ENCODE assay signal across 9 mouse cellular contexts in genomic region chr15:86053890-86054536, GRCm38 (mm10). TPM values are rescaled to one million over a fixed set of nuclear protein-coding genes. Genes with fewer than 3 reads are reported as not detected.
DNase-seq lines count a peak whose midpoint lies in the region; ATAC-seq and TF ChIP-seq lines count a peak whose summit lies in the region.
"Had no signal": no experiment of that assay in that cellular context is flagged by ENCODE, and none has a peak within 500 bp of the region (broad histone marks: within the 10 kb centered on the region; RNA-seq: fewer than 3 reads in every experiment).

No protein-coding gene starts in this region.

- no peak for TF ChIP-seq POLR2A in small intestine, adult 2 months (IDR thresholded peaks at IDR 0.05; ENCODE audit: low read depth, low read length)

- intact Hi-C loops in left cerebral cortex, adult 2 months (cut with DNase I), result loop anchor here (1.0 to 10.0 kb wide), 3 partner anchors 70 to 161 kb away; partner anchors contain the start of gene Tbc1d22a

- H3K4me2 ChIP-seq in heart, embryonic 12.5 days, result no peak overlapping the region
- no peak overlapping the region for H3K4me2 ChIP-seq in forebrain, embryonic 14.5 days (ENCODE audit: low read length)
- no peak overlapping the region for H3K4me2 ChIP-seq in hindbrain, embryonic 11.5 days (replicated peaks; ENCODE audit: low read depth, low read length)

- no peak overlapping the region for H3K27ac ChIP-seq in heart, embryonic 12.5 days (ENCODE audit: poor library complexity, severe bottlenecking)
- no peak overlapping the region for H3K27ac ChIP-seq in forebrain, embryonic 14.5 days (ENCODE audit: low read depth, low read length)
- no peak overlapping the region for H3K27ac ChIP-seq in hindbrain, embryonic 11.5 days (ENCODE audit: low read depth, low read length)
- no peak overlapping the region for H3K27ac ChIP-seq in left cerebral cortex, adult 2 months
- no peak overlapping the region for H3K27ac ChIP-seq in small intestine, adult 2 months (ENCODE audit: insufficient read depth, low read depth, low read length)

- H3K9ac ChIP-seq in heart, embryonic 12.5 days, result no peak overlapping the region
- H3K9ac ChIP-seq in forebrain, embryonic 14.5 days (ENCODE audit: low read length), result no peak overlapping the region
- no peak overlapping the region for H3K9ac ChIP-seq in hindbrain, embryonic 11.5 days (ENCODE audit: low read depth, low read length)

- ATAC-seq in heart, embryonic 12.5 days (ENCODE audit: insufficient number of reproducible peaks, low FRiP score), result no peak
- ATAC-seq in cerebellum, adult (ENCODE audit: insufficient number of reproducible peaks, low FRiP score, low TSS enrichment), result peak; percentile 27; the same call in 1 of the 2 replicates
- ATAC-seq in forebrain, embryonic 14.5 days, result peak; percentile 25
- no peak for ATAC-seq in hindbrain, embryonic 11.5 days (ENCODE audit: low FRiP score)
- ATAC-seq in megakaryocyte-erythroid progenitor cell, adult 5-6 weeks (replicated peaks; ENCODE audit: low FRiP score, low TSS enrichment, poor library complexity, severe bottlenecking), result 0 out of 2 replicates have a peak, but pooled peaks have one; percentile 23
- ATAC-seq: Patski had no signal

- H3K9me3 ChIP-seq in heart, embryonic 12.5 days (replicated peaks), result no peaks in the 10 kb centered on the region
- no peaks in the 10 kb centered on the region for H3K9me3 ChIP-seq in forebrain, embryonic 14.5 days (replicated peaks; ENCODE audit: control insufficient read depth, low read length)
- H3K9me3 ChIP-seq in hindbrain, embryonic 11.5 days (ENCODE audit: control insufficient read depth, low read length), result no peaks in the 10 kb centered on the region

- H3K27me3 ChIP-seq in heart, embryonic 12.5 days (replicated peaks), result no peaks in the 10 kb centered on the region; the same call in 1 of the 2 replicates
- no peaks in the 10 kb centered on the region for H3K27me3 ChIP-seq in forebrain, embryonic 14.5 days (replicated peaks; ENCODE audit: control insufficient read depth, insufficient read depth, low read length)
- no peaks in the 10 kb centered on the region for H3K27me3 ChIP-seq in hindbrain, embryonic 11.5 days (ENCODE audit: control insufficient read depth, insufficient read depth, low read length)
- H3K27me3 ChIP-seq in small intestine, adult 2 months (ENCODE audit: control insufficient read depth, insufficient read depth, low read length), result no peaks in the 10 kb centered on the region
- H3K27me3 ChIP-seq: Patski had no signal

- no peak overlapping the region for H3K4me3 ChIP-seq in heart, embryonic 12.5 days
- no peak overlapping the region for H3K4me3 ChIP-seq in forebrain, embryonic 14.5 days (ENCODE audit: low read depth, low read length)
- H3K4me3 ChIP-seq in hindbrain, embryonic 11.5 days (ENCODE audit: low read depth, low read length), result no peak overlapping the region
- H3K4me3 ChIP-seq in left cerebral cortex, adult 2 months, result no peak overlapping the region
- no peak overlapping the region for H3K4me3 ChIP-seq in small intestine, adult 2 months (ENCODE audit: low read depth, low read length)

- DNase-seq in heart, adult 11 months, result peak; percentile 99
- DNase-seq in forebrain, embryonic 14.5 days (ENCODE audit: low spot score), result peak; percentile 91
- DNase-seq in hindbrain, embryonic 11.5 days (ENCODE audit: low spot score), result peak; percentile 90
- peak; percentile 81 for DNase-seq in left cerebral cortex, adult 2 months (ENCODE audit: extremely low spot score in 1 of 2, low spot score in 2 of 2)

- peaks cover 17% of the 10 kb centered on the region for H3K4me1 ChIP-seq in heart, embryonic 12.5 days (replicated peaks)
- H3K4me1 ChIP-seq in forebrain, embryonic 14.5 days (ENCODE audit: control insufficient read depth, insufficient read depth, low read length), result peaks cover 8% of the 10 kb centered on the region; the same call in 1 of the 2 replicates
- no peaks in the 10 kb centered on the region for H3K4me1 ChIP-seq in hindbrain, embryonic 11.5 days (replicated peaks; ENCODE audit: control insufficient read depth, insufficient read depth, low read length)
- peaks cover 7% of the 10 kb centered on the region for H3K4me1 ChIP-seq in small intestine, adult 2 months (ENCODE audit: control insufficient read depth, insufficient read depth, insufficient read length, low read length)

- 39% methylated on average over 2 of the region's 2 CpGs for WGBS in heart, embryonic 12.5 days
- WGBS in forebrain, embryonic 14.5 days, result 39% methylated on average over 2 of the region's 2 CpGs
- 38% methylated on average over 2 of the region's 2 CpGs for WGBS in hindbrain, embryonic 11.5 days
- WGBS in small intestine, adult 2 months, result 37% methylated on average over 2 of the region's 2 CpGs

- peak; percentile 99 for TF ChIP-seq CTCF in left cerebral cortex, adult 2 months (IDR thresholded peaks at IDR 0.05)
- TF ChIP-seq CTCF in small intestine, adult 2 months (IDR thresholded peaks at IDR 0.05; ENCODE audit: extremely low read depth, insufficient read length, insufficient replicate concordance, low read depth, low read length), result peak; percentile 83; the same call in 1 of the 2 replicates

- H3K36me3 ChIP-seq in heart, embryonic 12.5 days, result no peaks in the 10 kb centered on the region
- H3K36me3 ChIP-seq in forebrain, embryonic 14.5 days (ENCODE audit: control insufficient read depth, insufficient read depth, low read length), result no peaks in the 10 kb centered on the region
- no peaks in the 10 kb centered on the region for H3K36me3 ChIP-seq in hindbrain, embryonic 11.5 days (ENCODE audit: control insufficient read depth, insufficient read depth, low read length)
- no peaks in the 10 kb centered on the region for H3K36me3 ChIP-seq in small intestine, adult 2 months (ENCODE audit: control insufficient read depth, insufficient read depth, low read length)

RNA-seq across cellular contexts. Expression of gene Gramd4, which starts 3.5 kb away (rescaled TPM):
- 14.3 and 14.8 TPM in 2 replicates for polyA plus RNA-seq in heart, embryonic 12.5 days (2016; fragmentation: Nextera tagmentation; extraction: Ambion mirVana)
- polyA plus RNA-seq in forebrain, embryonic 14.5 days (2014; fragmentation: Nextera tagmentation; extraction: Ambion mirVana), result 20.7 and 28.0 TPM in 2 replicates
- 8.7 and 10.1 TPM in 2 replicates for polyA plus RNA-seq in hindbrain, embryonic 11.5 days (2014; fragmentation: Nextera tagmentation; extraction: Ambion mirVana)
- 10 to 100 TPM; 46.2 to 51.7 TPM for total RNA-seq in left cerebral cortex, adult 2 months (2021)
- 24.9 and 41.8 TPM in 2 replicates for total RNA-seq in megakaryocyte-erythroid progenitor cell, adult 5-6 weeks (2014; fragmentation: Nextera tagmentation)
- total RNA-seq in megakaryocyte-erythroid progenitor cell, adult 5-6 weeks (2017), result 35.8 and 52.4 TPM in 2 replicates
- 10.5 and 25.1 TPM in 2 replicates for polyA plus RNA-seq in small intestine, adult 2 months (2012; rRNA removed)

RNA-seq across cellular contexts. Expression of gene Celsr1, which starts 20.4 kb away (rescaled TPM):
- 2.0 and 2.3 TPM in 2 replicates for polyA plus RNA-seq in heart, embryonic 12.5 days (2016; fragmentation: Nextera tagmentation; extraction: Ambion mirVana)
- 8.6 and 9.6 TPM in 2 replicates for polyA plus RNA-seq in forebrain, embryonic 14.5 days (2014; fragmentation: Nextera tagmentation; extraction: Ambion mirVana)
- polyA plus RNA-seq in hindbrain, embryonic 11.5 days (2014; fragmentation: Nextera tagmentation; extraction: Ambion mirVana), result 4.6 and 5.1 TPM in 2 replicates
- 1 to 10 TPM; 3.7 to 4.6 TPM for total RNA-seq in left cerebral cortex, adult 2 months (2021)
- 3.8 and 7.5 TPM in 2 replicates for total RNA-seq in megakaryocyte-erythroid progenitor cell, adult 5-6 weeks (2014; fragmentation: Nextera tagmentation)
- total RNA-seq in megakaryocyte-erythroid progenitor cell, adult 5-6 weeks (2017), result 1.3 and 9.0 TPM in 2 replicates
- 2.9 and 4.7 TPM in 2 replicates for polyA plus RNA-seq in small intestine, adult 2 months (2012; rRNA removed)

Comparison
In these comparisons a context has a peak if more than half of its experiments do, and no peak if none do; other contexts are left out.
1. ATAC-seq: peak in cerebellum, adult (single experiment), forebrain, embryonic 14.5 days (single experiment) and megakaryocyte-erythroid progenitor cell, adult 5-6 weeks (single experiment); none in heart, embryonic 12.5 days (single experiment) and hindbrain, embryonic 11.5 days (single experiment).
2. Peak in every context shown above with its lines, with median percentiles within 50 percentile points of each other: DNase-seq.